Mouse (Mus musculus) testis, adult 2 months (tissue): Measurements from ENCODE around the gene Gm10719.
"Not testable (repeated sequence)": the region's sequence is repeated elsewhere in the genome, so short reads cannot be mapped to it uniquely, and the experiment has no call there.

ENCODE experiments used
- CTCF ChIP-seq: fragments of 200-500 bp; IDR thresholded peaks from 2 replicates; pipeline ENCODE4 v1.5.1; 2012; ENCODE audit warnings: low read depth, mild to moderate bottlenecking, inconsistent platforms, low read length, moderate library complexity; ENCODE audit not compliant: control insufficient read depth, insufficient read depth, insufficient replicate concordance
- POLR2A ChIP-seq: fragments of 200-500 bp; IDR thresholded peaks from 2 replicates; pipeline ENCODE4 v1.6.1; 2012; ENCODE audit warnings: low read depth, mild to moderate bottlenecking, inconsistent platforms, low read length, moderate library complexity; ENCODE audit not compliant: control insufficient read depth

DNA sequence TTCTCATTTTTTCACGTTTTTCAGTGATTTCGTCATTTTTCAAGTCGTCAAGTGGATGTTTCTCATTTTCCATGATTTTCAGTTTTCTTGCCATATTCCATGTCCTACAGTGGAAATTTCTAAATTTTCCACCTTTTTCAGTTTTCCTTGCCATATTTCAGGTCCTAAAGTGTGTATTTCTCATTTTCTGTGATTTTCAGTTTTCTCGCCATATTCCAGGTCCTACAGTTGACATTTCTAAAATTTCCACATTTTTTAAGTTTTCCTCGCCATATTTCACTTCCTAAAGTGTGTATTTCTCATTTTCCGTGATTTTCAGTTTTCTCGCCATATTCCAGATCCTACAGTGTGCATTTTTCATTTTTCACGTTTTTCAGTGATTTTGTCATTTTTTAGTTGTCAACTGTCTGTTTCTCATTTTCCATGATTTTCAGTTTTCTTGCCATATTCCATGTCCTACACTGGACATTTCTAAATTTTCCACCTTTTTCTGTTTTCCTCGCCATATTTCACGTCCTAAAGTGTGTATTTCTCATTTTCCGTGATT lies 4.4 kb upstream of the Gm10719 start, which contains the start of gene Gm10721:
- not testable (repeated sequence) for TF ChIP-seq POLR2A, CTCF
